ENCODE assay signal across 11 mouse cellular contexts in genomic region chr11:5017506-5017905, GRCm38 (mm10). TPM values are rescaled to one million over a fixed set of nuclear protein-coding genes. Genes with fewer than 3 reads are reported as not detected.
A peak's percentile ranks its signal among the peaks of the same experiment; 100 is the strongest.
DNase-seq lines count a peak whose midpoint lies in the region; ATAC-seq and TF ChIP-seq lines count a peak whose summit lies in the region.
"Had no signal": no experiment of that assay in that cellular context is flagged by ENCODE, and none has a peak within 500 bp of the region (broad histone marks: within the 10 kb centered on the region; RNA-seq: fewer than 3 reads in every experiment).

No protein-coding gene starts in this region.

- CTCF ChIA-PET in Patski (lab: Charles Lee), result interaction anchor here (1.0 to 1.8 kb wide), 3 partner anchors 20 to 48 kb away, joined by 3 to 6 read pairs (median 3); partner anchors contain the start of gene Gas2l1

- peak; percentile 18 for DNase-seq in embryo, embryonic 10.5 days (ENCODE audit: low spot score)
- DNase-seq in embryo, embryonic 9.5 days (ENCODE audit: extremely low spot score), result no peak
- DNase-seq in left cerebral cortex, adult 18-20 months (ENCODE audit: low spot score in 2 of 2), result peak; percentile 38 to 52
- no peak for DNase-seq in left cerebral cortex, adult 11 months (ENCODE audit: low spot score)
- DNase-seq in 3T3-L1 (ENCODE audit: low read depth, low spot score) (peak; percentile 29), Patski (ENCODE audit: low read depth, low spot score) (no peak)
- DNase-seq in cerebellum, adult 18-20 months, result no peak

- ATAC-seq in Patski, result no peak
- no peak for ATAC-seq in monocyte, adult 5-6 weeks (replicated peaks; ENCODE audit: insufficient number of reproducible peaks, low FRiP score, low TSS enrichment, poor library complexity, severe bottlenecking)

- no peaks in the 10 kb centered on the region for H3K27me3 ChIP-seq in Patski
- H3K27me3 ChIP-seq: neural tube, embryonic 15.5 days; stomach, embryonic 15.5 days had no signal

- POLR2A ChIA-PET in Patski (lab: Charles Lee), result no interaction called here

- in situ Hi-C loops in Patski (cut with MboI; ENCODE audit: low pct_unique_long_range_greater_than_20kb), result loop anchor here (5.0 kb wide), 1 partner anchor 50 kb away; the partner anchor contains the start of gene Gas2l1

- peak; percentile 55 for TF ChIP-seq CTCF in Patski (IDR thresholded peaks at IDR 0.05)

RNA-seq across cellular contexts. Expression of gene Ap1b1, which starts 30.9 kb away (rescaled TPM):
- total RNA-seq in left cerebral cortex, adult 18-20 months (2021), result 100 to 1,000 TPM; 159 to 172 TPM
- polyA plus RNA-seq in Patski (2021), result 69.7 TPM
- total RNA-seq in monocyte, adult 5-6 weeks (2017), result 22.9 to 57.1 TPM (median 40.8 TPM) in 3 replicates

RNA-seq across cellular contexts. Expression of gene Rasl10a, which starts 40.4 kb away (rescaled TPM):
- 10 to 100 TPM; 78.2 to 86.3 TPM for total RNA-seq in left cerebral cortex, adult 18-20 months (2021)
- 2.4 TPM for polyA plus RNA-seq in Patski (2021)
- total RNA-seq in monocyte, adult 5-6 weeks (2017), result 0.58 TPM in 1 of 3 replicates, not detected in the others
- polyA plus RNA-seq: macrophage had no signal

RNA-seq across cellular contexts. Expression of gene Gas2l1, which starts 47.6 kb away (rescaled TPM):
- total RNA-seq in left cerebral cortex, adult 18-20 months (2021), result 10 to 100 TPM; 83.7 to 92.5 TPM
- polyA plus RNA-seq in Patski (2021), result 56.3 TPM
- 1.2 to 13.9 TPM (median 3.2 TPM) in 3 replicates for total RNA-seq in monocyte, adult 5-6 weeks (2017)

Comparison
In these comparisons a context has a peak if more than half of its experiments do, and no peak if none do; other contexts are left out.
1. DNase-seq: peak in embryo, embryonic 10.5 days (single experiment), left cerebral cortex, adult 18-20 months (2 of 2) and 3T3-L1 (single experiment); none in embryo, embryonic 9.5 days (single experiment), left cerebral cortex, adult 11 months (single experiment), Patski (single experiment) and cerebellum, adult 18-20 months (0 of 2).
2. RNA of gene Rasl10a, which starts 40.4 kb away (total RNA-seq): 78.2 to 86.3 TPM in left cerebral cortex, adult 18-20 months; 0.58 TPM in monocyte, adult 5-6 weeks; every median in the first group is over 10 times any median in the second.